Mouse (Mus musculus) layer of hippocampus, adult 9-11 months (tissue): ENCODE measurements around the gene Gm28539.
"Not testable (repeated sequence)": the region's sequence is repeated elsewhere in the genome, so short reads cannot be mapped to it uniquely, and the experiment has no call there.

Source experiments
- DNase-seq: peaks from one replicate; pipeline ENCODE4 v3.0.0; 2022

Gm28539 gene

DNA sequence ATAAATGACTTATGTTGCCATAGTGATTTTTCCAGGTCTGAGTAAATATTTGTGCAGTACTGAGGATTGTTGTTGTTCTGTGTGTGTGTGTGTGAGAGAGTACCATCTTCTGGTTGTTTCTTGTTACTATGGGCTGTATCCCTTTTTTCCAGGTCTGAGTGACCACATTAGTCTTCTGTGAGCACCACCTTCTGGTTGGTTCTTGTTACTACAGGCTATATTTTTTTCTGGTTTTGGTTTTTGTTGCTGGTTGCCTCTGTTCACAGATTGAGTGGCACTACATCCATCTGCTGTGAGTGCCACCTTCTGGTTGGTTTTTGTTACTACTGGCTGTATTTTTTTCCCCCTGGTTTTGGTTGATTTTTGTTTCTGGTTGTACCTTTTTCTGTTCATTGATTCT lies 22.2 kb downstream of the Gm28539 start:
- peak; percentile 64 for DNase-seq

DNA sequence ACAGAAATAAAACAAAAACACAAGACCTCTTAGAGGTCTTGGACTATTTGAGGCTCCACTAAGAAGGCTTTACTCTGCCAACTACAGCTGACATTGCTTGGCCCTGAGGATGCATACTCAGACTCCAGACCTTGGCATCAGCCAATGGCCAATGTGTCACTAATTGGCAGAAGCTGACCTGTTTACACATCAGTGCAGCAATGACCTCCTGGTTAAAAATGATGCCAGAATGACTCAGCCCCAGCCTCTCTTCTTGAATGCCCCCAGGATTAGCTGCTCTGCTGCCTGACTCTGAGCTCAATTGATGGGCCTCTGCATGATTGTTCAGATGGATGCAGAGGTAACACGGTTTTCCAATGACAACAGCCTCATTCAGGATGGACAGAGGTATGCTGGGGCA lies 23.8 kb downstream of the Gm28539 start:
- DNase-seq: peak; percentile 45

DNA sequence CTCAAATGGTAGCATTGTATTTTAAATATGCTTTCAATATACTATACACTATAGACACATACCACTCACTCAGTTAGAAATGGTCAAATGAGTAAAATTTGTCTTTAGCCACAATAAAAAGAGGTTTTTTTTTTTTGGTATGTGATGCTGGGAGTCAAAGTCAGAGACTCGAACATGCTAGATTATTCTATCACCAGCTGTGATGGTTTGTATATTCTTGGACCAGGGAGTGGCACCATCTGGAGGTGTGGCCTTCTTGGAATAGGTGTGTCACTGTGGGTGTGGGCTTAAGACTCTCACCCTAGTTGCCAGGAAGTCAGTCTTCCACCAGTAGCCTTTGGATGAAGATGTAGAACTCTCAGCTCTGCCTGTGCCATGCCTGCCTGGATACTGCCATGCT lies 34.1 kb downstream of the Gm28539 start:
- DNase-seq: not testable (repeated sequence)

DNA sequence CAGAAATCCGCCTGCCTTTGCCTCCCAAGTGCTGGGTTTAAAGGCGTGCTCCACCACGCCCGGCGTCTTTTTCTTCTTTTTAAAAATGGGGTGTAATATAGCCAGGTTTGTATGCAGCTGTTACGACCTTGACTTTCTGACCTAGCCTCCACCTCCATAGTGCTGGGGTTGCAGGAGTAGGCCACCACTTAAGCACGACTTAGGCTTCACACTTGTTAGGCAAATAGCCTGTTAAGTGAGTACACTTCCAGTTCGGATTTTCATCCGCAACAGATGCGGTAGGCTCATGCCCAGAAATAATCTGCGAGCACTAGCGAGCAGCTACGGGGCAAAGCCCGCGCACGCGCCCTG lies 39.7 kb downstream of the Gm28539 start:
- no peak for DNase-seq

DNA sequence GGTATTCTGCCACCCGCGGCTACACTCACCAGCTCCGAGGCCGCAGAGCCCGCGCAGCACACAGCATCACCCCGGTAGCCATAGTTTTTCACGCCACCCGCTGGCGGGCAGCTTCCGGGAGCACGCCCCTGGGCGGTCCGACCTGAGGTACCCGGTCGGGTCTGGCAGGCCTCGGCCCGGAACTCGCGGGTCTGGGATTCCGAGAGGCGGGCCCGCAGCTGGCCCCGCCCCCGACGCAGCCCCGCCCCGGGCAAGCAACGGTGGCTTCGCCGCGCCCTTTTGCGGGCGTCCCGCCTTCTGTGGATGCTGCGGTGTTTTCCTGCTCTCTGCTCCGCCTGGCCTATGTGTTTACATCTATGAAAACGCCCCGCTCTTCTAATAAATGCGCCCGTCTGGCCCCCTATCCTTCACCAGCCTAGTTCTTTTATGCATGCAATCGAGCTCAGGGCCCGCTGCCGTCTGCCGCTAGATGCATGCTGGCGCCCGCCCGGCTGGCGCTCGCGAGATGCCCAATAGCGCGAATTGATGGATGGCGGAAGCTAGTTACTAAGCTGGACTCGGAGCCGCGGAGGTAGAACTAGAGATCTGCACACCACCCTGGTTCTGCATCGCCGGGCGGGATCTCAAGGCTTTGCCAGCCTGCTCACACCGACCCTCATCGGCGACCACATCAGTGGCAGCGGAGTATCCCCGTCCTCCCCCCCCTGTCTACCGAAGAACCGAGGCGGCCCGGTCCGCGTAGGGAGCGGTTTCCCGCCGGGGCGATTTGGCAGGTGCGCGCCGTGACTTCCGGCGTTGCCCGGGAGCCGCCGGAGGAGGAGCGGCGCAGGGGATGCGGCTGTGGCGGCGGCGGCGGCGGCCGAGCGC lies 40.3 kb downstream of the Gm28539 start, which contains the start of the genes Mrpl40 and Hira:
Mrpl40 (minus strand) TSS at position 421 of the 867 bp plus-strand sequence.
Hira (plus strand) TSS at position 596 of the 867 bp plus-strand sequence.
- peak; percentile 95 for DNase-seq

DNA sequence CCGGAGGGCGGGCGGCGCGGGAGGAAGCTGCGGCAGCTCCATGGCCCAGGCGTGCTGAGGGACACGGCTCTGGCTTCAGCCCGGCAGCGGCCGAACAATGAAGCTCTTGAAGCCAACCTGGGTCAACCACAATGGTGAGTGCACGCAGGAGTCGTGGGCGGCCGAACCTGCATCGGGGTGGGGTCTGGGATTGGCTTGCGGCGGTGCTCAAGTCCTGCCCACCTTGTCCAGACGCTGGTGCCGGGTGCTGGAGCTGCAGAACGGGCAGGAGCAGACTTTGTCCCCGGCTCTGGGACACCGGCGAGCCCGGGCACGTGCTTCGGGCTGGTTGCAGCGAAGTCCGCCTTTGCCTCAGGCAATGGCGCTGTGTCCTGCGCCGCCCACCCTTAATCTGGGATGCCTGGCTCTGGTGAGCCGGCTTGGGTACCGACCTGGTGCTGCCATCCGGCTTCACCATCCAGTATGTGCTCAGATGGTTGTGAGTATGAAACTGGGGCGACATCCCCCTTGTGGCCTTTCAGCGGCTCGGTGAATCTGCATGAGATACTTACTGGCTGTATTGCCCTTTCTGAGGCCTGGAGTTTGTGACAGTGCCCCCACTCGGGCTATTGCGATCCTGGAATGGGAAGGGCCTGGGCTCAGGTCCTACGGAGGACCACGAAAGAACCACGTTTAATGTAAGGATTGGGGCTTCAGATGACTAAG lies 41.2 kb downstream of the Gm28539 start:
- DNase-seq: peak; percentile 56

DNA sequence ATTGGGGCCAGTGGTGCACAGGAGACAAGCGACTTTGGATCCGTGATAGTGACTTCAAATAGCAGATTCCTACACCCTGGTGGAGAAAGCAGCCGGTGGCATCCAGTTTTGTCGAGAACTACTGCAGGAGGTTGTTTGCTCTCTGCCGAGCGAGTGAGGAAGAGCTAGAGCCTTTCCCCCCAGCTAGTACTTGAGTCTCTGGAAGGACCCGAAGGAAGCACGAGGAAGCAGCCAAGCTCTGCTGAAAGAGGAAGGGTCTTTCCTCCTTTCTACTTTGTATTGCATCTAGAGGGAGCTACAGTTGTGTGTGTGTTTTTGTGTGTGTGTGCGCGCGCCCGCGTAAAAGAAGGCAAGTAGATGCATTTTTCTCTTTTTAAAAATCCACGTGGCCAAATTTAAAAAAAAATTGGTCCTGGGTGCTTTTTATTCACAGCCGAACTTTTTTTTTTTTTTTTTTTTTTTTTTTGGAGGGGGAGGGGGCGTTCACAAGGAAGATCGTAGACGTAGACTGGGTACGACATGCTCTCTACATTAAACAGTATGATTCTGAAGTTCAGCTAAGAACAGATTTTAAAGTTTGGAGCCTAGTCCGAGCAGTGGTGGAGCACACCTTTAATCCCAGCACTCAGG lies 41.8 kb downstream of the Gm28539 start:
- no peak for DNase-seq

DNA sequence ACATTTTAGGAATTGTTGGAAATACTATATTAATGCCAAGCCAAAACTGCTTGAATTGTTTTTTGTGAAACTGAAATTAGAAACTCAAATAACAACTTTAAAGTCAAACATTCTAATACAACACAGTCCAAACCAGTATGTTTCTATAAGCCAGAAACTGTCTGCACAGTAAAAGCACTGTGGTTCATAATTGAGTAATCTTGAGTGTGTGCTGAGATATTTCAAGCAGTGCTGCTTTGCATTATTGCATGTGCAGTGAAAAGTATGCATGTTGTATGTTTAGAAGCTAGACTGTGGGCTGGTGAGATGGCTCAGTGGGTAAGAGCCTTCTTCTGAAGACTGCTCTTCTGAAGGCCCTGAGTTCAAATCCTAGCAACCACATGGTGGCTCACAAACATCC lies 47.7 kb downstream of the Gm28539 start:
- DNase-seq: no peak

DNA sequence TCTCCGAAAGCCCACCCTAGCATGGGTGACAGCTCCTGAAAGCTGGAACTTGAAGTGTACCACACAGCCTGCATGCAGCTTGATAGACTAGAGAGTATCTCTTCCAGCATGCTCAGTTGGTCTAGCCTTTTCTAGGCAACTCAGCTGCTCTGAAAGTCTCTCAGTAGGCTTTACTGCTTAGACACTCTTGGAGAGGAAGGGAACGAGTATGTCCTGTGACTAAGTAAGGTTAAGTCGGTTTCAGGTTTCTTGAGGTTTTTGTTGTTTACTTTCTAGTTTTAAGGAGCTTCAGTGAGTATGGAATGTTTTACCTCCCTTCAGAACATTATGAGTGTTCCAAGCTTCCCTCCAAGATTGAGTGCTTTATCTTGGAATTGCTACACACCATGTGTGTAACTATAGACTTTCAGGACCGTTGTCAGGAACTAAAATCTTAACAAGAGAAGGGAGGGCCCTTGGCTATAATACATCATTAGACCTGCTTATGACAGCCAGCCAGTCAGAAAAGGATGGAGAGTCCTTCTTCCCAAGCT lies 57.5 kb downstream of the Gm28539 start:
- no peak for DNase-seq

DNA sequence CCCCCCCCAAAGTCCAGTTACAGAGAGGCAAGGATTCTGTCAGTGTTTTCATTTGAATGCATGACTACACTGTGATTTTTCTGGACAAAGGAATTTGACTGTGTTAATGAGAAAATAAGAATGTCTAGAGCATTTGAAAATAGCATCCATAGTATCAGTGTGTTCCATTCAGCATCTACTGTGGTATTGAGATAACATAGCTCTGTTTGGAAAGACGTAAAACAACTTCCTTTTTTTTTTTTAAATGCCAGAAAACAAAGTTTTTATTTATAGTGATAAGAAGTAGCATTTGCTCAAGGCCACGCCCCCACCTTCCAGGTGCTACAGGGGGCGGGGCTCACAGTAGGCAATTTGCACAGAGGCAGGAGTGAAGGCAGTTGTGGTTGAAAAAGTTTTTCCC lies 58.9 kb downstream of the Gm28539 start:
- no peak for DNase-seq

DNA sequence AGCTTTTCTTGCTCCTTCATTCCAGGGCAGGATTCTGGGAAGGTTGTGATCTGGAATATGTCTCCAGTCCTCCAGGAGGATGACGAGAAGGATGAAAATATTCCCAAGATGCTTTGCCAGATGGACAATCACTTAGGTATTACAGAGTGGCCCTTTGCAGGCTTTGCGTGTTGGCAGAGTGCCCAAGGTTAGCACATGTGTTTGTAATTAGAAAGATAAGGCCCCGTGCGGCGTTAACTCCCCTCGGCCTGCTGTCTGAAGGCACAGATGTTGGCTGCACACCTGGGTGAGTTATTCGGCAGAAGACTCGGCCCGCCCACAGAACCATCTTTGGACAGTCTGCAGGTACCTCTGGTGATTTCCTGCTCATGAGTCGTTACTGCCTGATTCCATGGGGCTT lies 60.0 kb downstream of the Gm28539 start:
- no peak for DNase-seq

DNA sequence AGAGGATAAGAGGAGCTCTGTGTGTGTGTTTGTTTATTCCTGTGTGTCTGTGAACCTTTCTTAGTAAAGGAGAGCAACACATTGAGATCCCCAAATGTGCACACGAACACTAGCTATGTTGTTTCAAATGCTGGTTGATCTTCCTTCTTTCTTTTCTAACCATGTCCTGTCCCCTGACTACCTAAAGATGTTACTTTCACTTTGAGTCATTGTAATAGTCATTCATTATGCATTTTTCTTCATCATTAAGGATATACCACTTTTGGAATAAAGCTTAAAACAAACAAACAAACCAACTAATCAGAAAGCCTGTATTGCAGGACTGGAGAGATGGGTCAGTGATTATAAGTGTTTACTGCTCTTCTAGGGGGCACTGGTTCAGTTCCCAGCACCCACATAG lies 69.3 kb downstream of the Gm28539 start:
- DNase-seq: no peak

DNA sequence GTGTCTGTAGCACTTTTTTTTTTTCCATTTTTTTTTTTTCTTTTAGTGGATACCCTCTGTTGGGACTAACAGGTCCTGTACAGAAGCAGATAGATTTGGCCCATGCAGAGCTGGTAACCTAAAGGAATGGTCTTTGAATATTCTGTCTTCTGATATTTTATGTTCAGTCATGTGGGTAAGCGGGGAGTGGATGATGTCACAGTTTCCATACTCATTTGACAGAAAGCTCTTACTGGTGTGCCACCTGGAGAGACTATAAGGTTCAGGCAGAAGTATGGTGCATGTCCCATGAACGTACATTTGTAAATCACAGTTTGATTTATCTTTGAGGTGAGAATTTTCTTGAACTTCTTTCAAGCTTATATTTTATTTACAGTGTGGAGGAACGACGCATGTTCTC lies 79.7 kb downstream of the Gm28539 start:
- DNase-seq: no peak

DNA sequence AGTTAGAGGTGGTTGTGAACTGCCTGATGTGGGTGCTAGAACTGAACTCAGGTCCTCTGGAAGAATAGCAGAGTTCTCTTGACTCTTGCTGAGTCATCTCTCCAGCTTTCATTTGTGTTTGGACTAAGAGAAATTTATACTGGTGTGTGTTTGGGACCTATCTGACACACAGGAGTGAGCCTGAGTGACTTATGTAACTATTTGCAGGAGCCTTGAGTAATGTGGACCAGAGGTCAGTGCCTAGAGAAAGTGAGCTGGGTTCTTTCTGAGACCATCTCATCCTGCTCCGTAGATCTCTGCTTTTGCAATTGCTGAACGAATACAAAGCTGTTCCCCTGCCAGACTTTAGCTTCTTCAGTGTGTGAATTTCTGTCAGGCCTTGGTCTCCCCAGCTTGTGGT lies 85.4 kb downstream of the Gm28539 start:
- DNase-seq: no peak

DNA sequence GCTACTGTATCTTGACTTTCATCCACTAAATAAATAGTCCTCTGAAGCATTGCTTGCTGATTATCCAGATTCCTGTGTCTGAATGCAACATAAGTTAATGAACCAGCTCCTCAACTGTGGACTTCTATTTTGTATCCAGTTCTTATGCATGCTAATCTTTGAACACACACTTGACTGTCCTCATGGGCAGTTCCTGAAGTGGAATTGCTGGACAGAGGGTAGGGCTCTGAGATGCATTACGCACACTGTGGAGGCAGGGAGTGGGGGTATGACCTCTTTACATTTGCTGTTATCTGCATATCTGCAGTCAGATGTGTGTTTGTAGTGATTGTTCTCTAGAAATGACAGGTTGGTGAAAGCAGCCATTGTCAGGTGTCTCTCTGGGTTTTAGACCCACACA lies 91.6 kb downstream of the Gm28539 start:
- no peak for DNase-seq

DNA sequence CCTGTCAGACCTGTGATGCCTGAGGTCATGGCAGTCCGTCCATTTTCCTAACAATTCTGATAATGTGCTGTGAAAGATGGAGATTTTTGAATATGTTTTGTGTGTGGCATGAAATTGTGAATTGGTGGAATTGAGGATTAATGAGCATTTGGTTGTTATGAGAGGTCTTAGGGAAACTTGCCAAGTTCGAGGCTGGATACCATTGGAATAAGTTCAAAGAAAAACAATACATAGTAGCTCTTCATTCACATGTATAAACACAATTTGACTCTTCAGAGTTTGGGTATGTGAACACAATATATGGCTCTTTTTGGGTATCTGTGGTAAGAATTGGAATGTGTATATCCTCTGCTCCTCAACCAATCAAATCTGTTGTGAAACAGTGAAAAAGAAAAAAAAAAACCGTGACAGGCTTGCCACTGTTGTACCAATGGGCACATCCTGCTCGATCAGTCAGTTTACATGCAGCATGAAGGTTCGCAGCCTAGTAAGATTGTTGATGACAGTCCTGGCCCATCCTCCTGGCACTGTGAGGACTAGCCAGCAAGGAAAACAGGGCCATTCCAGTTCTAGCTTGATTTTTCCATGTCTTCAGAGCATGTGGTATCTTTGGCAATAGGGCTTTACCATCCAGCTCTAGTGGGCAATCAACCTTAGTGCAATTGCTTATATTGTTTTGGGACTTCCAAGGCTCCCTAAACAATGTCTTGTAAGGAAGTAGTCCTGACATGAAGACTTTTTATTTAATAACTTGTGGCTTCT lies 102.1 kb downstream of the Gm28539 start:
- DNase-seq: no peak

DNA sequence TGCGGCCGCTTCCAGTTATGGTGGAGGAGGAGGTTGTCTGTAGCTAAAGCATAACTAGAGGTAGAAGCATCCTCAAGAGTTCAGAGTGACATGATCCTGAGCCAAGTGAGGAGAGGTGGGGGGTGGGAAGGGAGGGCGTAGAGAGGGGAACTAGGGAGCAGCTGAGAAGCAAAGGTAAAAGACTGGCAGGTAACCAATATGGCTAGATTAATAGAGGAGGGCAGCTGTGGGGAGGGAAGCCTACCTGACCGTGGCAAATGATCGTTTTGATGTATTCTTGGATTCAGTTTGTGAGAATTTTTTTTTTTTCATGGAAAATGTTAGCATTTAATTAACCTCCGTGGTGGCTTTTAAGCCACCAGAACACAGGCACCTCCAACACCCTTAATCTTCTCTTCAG lies 107.5 kb downstream of the Gm28539 start:
- DNase-seq: no peak

DNA sequence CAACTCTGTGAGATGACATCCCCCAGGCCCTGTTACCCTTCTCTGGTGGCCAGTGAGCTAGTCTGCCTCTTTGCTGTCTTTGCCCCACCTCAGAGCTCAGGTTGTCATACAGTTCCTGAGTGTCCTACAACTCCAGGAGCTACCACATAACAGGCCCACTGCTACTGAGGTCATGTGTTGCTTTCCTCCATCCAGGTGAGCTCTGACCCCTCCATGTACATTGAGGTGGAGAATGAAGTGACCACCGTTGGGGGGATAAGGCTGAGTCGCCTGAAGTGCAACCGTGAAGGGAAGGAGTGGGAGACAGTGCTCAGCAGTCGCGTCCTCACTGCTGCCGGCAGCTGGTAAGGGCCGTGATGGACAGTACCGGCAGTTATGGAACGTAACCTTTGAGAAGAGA lies 112.6 kb downstream of the Gm28539 start:
- no peak for DNase-seq

DNA sequence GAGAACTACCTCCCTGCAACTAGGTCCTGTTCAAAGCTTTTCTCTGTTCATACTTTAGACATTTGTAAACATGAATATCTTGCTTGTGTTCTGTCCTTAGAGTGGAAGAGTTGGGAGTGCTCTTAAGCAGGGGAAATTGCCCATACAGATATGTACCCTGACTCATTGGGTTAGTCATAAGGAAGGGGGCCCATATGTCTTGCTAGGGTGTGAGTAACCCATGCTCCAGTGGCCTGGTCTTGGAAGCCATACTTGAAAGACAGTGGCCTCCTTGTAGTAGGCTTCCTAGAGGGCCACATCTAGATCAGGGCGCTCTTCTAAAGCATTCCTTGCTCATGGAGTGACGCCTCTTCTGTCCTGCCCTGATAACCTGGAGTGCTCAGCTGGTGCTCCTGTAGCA lies 114.0 kb downstream of the Gm28539 start:
- no peak for DNase-seq

DNA sequence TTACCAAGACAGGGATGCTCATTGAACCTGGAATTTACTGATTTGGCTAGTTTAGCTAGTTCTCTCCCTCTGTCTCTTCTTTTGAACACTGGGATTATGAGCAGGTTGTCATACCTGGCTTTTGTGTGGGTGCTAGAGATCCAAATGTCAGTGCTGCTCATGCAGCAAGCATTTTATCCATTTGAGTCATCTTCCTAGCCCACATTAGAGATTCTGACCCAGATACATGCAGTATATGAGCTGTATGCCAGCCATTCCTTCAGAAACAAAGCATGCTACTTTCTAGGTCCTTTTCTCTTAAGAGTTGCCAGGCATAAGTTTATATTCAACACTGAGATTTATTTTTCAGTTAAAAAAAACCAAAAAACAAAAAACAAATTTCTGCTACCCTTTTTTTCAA lies 116.4 kb downstream of the Gm28539 start:
- no peak for DNase-seq

DNA sequence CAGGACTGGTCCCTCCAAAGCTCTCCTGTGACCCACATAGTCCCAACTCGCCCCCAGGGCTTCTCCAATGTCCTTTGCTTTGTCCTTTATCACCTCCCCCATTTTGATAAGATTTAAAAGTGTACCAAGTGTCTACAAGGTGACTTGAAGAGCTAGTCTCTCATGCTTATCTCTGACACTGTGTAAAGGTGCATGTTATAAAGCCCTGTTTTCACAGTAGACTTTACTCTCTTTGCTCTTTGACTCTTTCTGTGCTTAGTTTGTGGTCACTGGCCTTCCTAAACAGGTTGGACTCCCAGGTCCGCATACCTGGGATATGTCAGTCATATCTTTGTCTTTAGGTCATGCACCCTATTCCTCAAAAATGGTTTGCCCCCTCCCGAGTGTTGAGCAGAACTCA lies 118.7 kb downstream of the Gm28539 start:
- DNase-seq: no peak

DNA sequence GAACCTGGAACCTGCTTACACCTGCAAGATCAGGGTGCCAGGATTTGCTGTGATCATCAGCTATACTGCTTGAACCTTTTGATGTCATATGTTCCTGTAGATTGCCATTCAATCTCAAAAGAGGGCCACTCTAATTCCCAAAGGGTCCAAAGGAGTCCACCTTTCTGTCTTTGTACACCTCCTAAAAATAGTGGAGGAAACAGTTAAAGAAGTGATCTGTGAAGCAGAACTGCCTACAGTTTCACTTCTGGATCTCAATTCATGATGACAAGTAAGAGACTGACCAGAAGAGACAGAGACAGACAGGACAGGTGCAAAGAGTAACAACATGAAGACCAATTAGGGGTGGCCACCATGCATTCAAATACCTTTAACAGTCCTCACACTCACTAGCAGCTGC lies 127.1 kb downstream of the Gm28539 start:
- DNase-seq: no peak
